Mouse (Mus musculus): ENCODE data around the gene Myh13.

The Myh13 gene

GRCm38 (mm10) chr11:67390679-67391384, 69.4 kb downstream of the Myh13 start:
- DNase-seq: no peak

GRCm38 (mm10) chr11:67392369-67392768, 70.9 kb downstream of the Myh13 start:
- no peak for DNase-seq

GRCm38 (mm10) chr11:67400956-67401355, 79.5 kb downstream of the Myh13 start:
- DNase-seq: no peak

GRCm38 (mm10) chr11:67414346-67414940, 93.0 kb downstream of the Myh13 start:
- DNase-seq: no peak
